Mouse (Mus musculus): ENCODE data around the gene Rnaset2a.
"Not testable (repeated sequence)": the region's sequence is repeated elsewhere in the genome, so short reads cannot be mapped to it uniquely, and the experiment has no call there.

The Rnaset2a gene

GRCm38 (mm10) chr17:8143802-8144673 is 3.9 kb downstream of the Rnaset2a start:
- intact Hi-C loops (cut with DNase I), result not testable (repeated sequence)

GRCm38 (mm10) chr17:8140210-8140609 is 7.7 kb downstream of the Rnaset2a start:
- intact Hi-C loops (cut with DNase I), result not testable (repeated sequence)

- intact Hi-C loops (cut with DNase I), result not testable (repeated sequence)
Measured at GRCm38 (mm10) chr17:8138116-8138515, 9.8 kb downstream of the Rnaset2a start.

GRCm38 (mm10) chr17:8130849-8131248 is 17.0 kb downstream of the Rnaset2a start:
- intact Hi-C loops (cut with DNase I), result not testable (repeated sequence)

- intact Hi-C loops (cut with DNase I), result not testable (repeated sequence)
Measured at GRCm38 (mm10) chr17:8129578-8129977, 18.3 kb downstream of the Rnaset2a start.

- intact Hi-C loops (cut with DNase I), result not testable (repeated sequence)
Measured at GRCm38 (mm10) chr17:8128326-8128993, 19.4 kb downstream of the Rnaset2a start.

GRCm38 (mm10) chr17:8124586-8124985 is 23.3 kb downstream of the Rnaset2a start:
- intact Hi-C loops (cut with DNase I), result not testable (repeated sequence)

GRCm38 (mm10) chr17:8122974-8123373 is 24.9 kb downstream of the Rnaset2a start:
- intact Hi-C loops (cut with DNase I), result not testable (repeated sequence)

GRCm38 (mm10) chr17:8116928-8117327 is 31.0 kb downstream of the Rnaset2a start:
- intact Hi-C loops (cut with DNase I), result not testable (repeated sequence)

GRCm38 (mm10) chr17:8116378-8116777 is 31.5 kb downstream of the Rnaset2a start:
- intact Hi-C loops (cut with DNase I), result not testable (repeated sequence)

GRCm38 (mm10) chr17:8112199-8112598 is 35.7 kb downstream of the Rnaset2a start:
- intact Hi-C loops (cut with DNase I), result not testable (repeated sequence)

GRCm38 (mm10) chr17:8101297-8101609 is 46.6 kb downstream of the Rnaset2a start:
- intact Hi-C loops (cut with DNase I), result not testable (repeated sequence)

GRCm38 (mm10) chr17:8100405-8101296 is 47.2 kb downstream of the Rnaset2a start:
- intact Hi-C loops (cut with DNase I), result not testable (repeated sequence)

- intact Hi-C loops (cut with DNase I), result not testable (repeated sequence)
Measured at GRCm38 (mm10) chr17:8096199-8096598, 51.7 kb downstream of the Rnaset2a start.

GRCm38 (mm10) chr17:8095653-8096052 is 52.2 kb downstream of the Rnaset2a start:
- intact Hi-C loops (cut with DNase I), result not testable (repeated sequence)

GRCm38 (mm10) chr17:8092537-8093526 is 55.1 kb downstream of the Rnaset2a start:
- intact Hi-C loops (cut with DNase I), result not testable (repeated sequence)

GRCm38 (mm10) chr17:8091320-8091719 is 56.6 kb downstream of the Rnaset2a start:
- intact Hi-C loops (cut with DNase I), result not testable (repeated sequence)

GRCm38 (mm10) chr17:8069847-8070246 is 78.0 kb downstream of the Rnaset2a start:
- intact Hi-C loops (cut with DNase I), result not testable (repeated sequence)

Data from adrenal gland (tissue).